Mouse (Mus musculus): ENCODE results near the gene Sema3e. TPM values are rescaled to one million over a fixed set of nuclear protein-coding genes. Genes with fewer than 3 reads are reported as not detected.

The Sema3e gene
- polyA plus RNA-seq, 1 experiment: not detected

GRCm38 (mm10) chr5:14059895-14060553 lies 34.9 kb downstream of the Sema3e start:
- Histone ChIP-seq H3K4me3 (ENCODE audit: insufficient read depth, low read length) (no peak overlapping the region), H3K4me1 (ENCODE audit: control insufficient read depth, insufficient read depth, low read length) (no peaks in the 10 kb centered on the region), H3K27ac (ENCODE audit: insufficient read depth, low read depth, low read length) (no peak overlapping the region)
- TF ChIP-seq POLR2A (IDR thresholded peaks at IDR 0.05; ENCODE audit: borderline replicate concordance, low read depth, low read length) (no peak), CTCF (IDR thresholded peaks at IDR 0.05; ENCODE audit: low read depth, low read length) (no peak)

GRCm38 (mm10) chr5:14062918-14063481 lies 37.9 kb downstream of the Sema3e start:
- Histone ChIP-seq H3K27ac (ENCODE audit: insufficient read depth, low read depth, low read length) (no peak overlapping the region), H3K4me1 (ENCODE audit: control insufficient read depth, insufficient read depth, low read length) (no peaks in the 10 kb centered on the region), H3K4me3 (ENCODE audit: insufficient read depth, low read length) (no peak overlapping the region)
- TF ChIP-seq CTCF (IDR thresholded peaks at IDR 0.05; ENCODE audit: low read depth, low read length) (no peak), POLR2A (IDR thresholded peaks at IDR 0.05; ENCODE audit: borderline replicate concordance, low read depth, low read length) (no peak)

- TF ChIP-seq CTCF (IDR thresholded peaks at IDR 0.05; ENCODE audit: low read depth, low read length): no peak
- no peak for TF ChIP-seq POLR2A (IDR thresholded peaks at IDR 0.05; ENCODE audit: borderline replicate concordance, low read depth, low read length)
- no peaks in the 10 kb centered on the region for H3K4me1 ChIP-seq (ENCODE audit: control insufficient read depth, insufficient read depth, low read length)
- no peak overlapping the region for H3K4me3 ChIP-seq (ENCODE audit: insufficient read depth, low read length)
- H3K27ac ChIP-seq (ENCODE audit: insufficient read depth, low read depth, low read length): no peak overlapping the region
These were observed 48.1 kb downstream of the Sema3e start for GRCm38 (mm10) chr5:14073152-14073551.

GRCm38 (mm10) chr5:14088100-14088499 lies 63.0 kb downstream of the Sema3e start:
- Histone ChIP-seq H3K4me1 (ENCODE audit: control insufficient read depth, insufficient read depth, low read length) (no peaks in the 10 kb centered on the region), H3K4me3 (ENCODE audit: insufficient read depth, low read length) (no peak overlapping the region), H3K27ac (ENCODE audit: insufficient read depth, low read depth, low read length) (no peak overlapping the region)
- TF ChIP-seq POLR2A (IDR thresholded peaks at IDR 0.05; ENCODE audit: borderline replicate concordance, low read depth, low read length) (no peak), CTCF (IDR thresholded peaks at IDR 0.05; ENCODE audit: low read depth, low read length) (no peak)

- Histone ChIP-seq H3K4me1 (ENCODE audit: control insufficient read depth, insufficient read depth, low read length) (no peaks in the 10 kb centered on the region), H3K4me3 (ENCODE audit: insufficient read depth, low read length) (no peak overlapping the region), H3K27ac (ENCODE audit: insufficient read depth, low read depth, low read length) (no peak overlapping the region)
- TF ChIP-seq POLR2A (IDR thresholded peaks at IDR 0.05; ENCODE audit: borderline replicate concordance, low read depth, low read length) (no peak), CTCF (IDR thresholded peaks at IDR 0.05; ENCODE audit: low read depth, low read length) (no peak)
These were observed 65.0 kb downstream of the Sema3e start for GRCm38 (mm10) chr5:14089875-14090608.

- no peak for TF ChIP-seq CTCF (IDR thresholded peaks at IDR 0.05; ENCODE audit: low read depth, low read length)
- TF ChIP-seq POLR2A (IDR thresholded peaks at IDR 0.05; ENCODE audit: borderline replicate concordance, low read depth, low read length): no peak
- Histone ChIP-seq H3K4me1 (ENCODE audit: control insufficient read depth, insufficient read depth, low read length) (no peaks in the 10 kb centered on the region), H3K27ac (ENCODE audit: insufficient read depth, low read depth, low read length) (no peak overlapping the region), H3K4me3 (ENCODE audit: insufficient read depth, low read length) (no peak overlapping the region)
These were observed 65.5 kb downstream of the Sema3e start for GRCm38 (mm10) chr5:14090609-14090969.

- no peak for TF ChIP-seq POLR2A (IDR thresholded peaks at IDR 0.05; ENCODE audit: borderline replicate concordance, low read depth, low read length)
- no peak for TF ChIP-seq CTCF (IDR thresholded peaks at IDR 0.05; ENCODE audit: low read depth, low read length)
- Histone ChIP-seq H3K27ac (ENCODE audit: insufficient read depth, low read depth, low read length) (no peak overlapping the region), H3K4me3 (ENCODE audit: insufficient read depth, low read length) (no peak overlapping the region), H3K4me1 (ENCODE audit: control insufficient read depth, insufficient read depth, low read length) (no peaks in the 10 kb centered on the region)
These were observed 67.2 kb downstream of the Sema3e start for GRCm38 (mm10) chr5:14092262-14092776.

GRCm38 (mm10) chr5:14096196-14096595 lies 71.1 kb downstream of the Sema3e start:
- H3K4me1 ChIP-seq (ENCODE audit: control insufficient read depth, insufficient read depth, low read length): no peaks in the 10 kb centered on the region
- no peak for TF ChIP-seq CTCF (IDR thresholded peaks at IDR 0.05; ENCODE audit: low read depth, low read length)
- TF ChIP-seq POLR2A (IDR thresholded peaks at IDR 0.05; ENCODE audit: borderline replicate concordance, low read depth, low read length): no peak
- no peak overlapping the region for H3K4me3 ChIP-seq (ENCODE audit: insufficient read depth, low read length)

GRCm38 (mm10) chr5:14098677-14099076 lies 73.6 kb downstream of the Sema3e start:
- H3K4me1 ChIP-seq (ENCODE audit: control insufficient read depth, insufficient read depth, low read length): no peaks in the 10 kb centered on the region
- H3K27ac ChIP-seq (ENCODE audit: insufficient read depth, low read depth, low read length): no peak overlapping the region
- no peak for TF ChIP-seq POLR2A (IDR thresholded peaks at IDR 0.05; ENCODE audit: borderline replicate concordance, low read depth, low read length)
- no peak for TF ChIP-seq CTCF (IDR thresholded peaks at IDR 0.05; ENCODE audit: low read depth, low read length)
- no peak overlapping the region for H3K4me3 ChIP-seq (ENCODE audit: insufficient read depth, low read length)

More at GRCm38 (mm10) chr5:14096196-14096595, 71.1 kb downstream of the Sema3e start:
- H3K27ac ChIP-seq (ENCODE audit: insufficient read depth, low read depth, low read length): no peak overlapping the region

- H3K27ac ChIP-seq (ENCODE audit: insufficient read depth, low read depth, low read length): no peak overlapping the region
- H3K4me3 ChIP-seq (ENCODE audit: insufficient read depth, low read length): no peak overlapping the region
- TF ChIP-seq POLR2A (IDR thresholded peaks at IDR 0.05; ENCODE audit: borderline replicate concordance, low read depth, low read length) (no peak), CTCF (IDR thresholded peaks at IDR 0.05; ENCODE audit: low read depth, low read length) (no peak)
- no peaks in the 10 kb centered on the region for H3K4me1 ChIP-seq (ENCODE audit: control insufficient read depth, insufficient read depth, low read length)
These were observed 82.3 kb downstream of the Sema3e start for GRCm38 (mm10) chr5:14107365-14107764.
